Mouse (Mus musculus): Measurements from ENCODE around the gene Nt5c3.

- TF ChIP-seq POLR2A (IDR thresholded peaks at IDR 0.05; ENCODE audit: insufficient read depth, low read depth, low read length) (no peak), CTCF (IDR thresholded peaks at IDR 0.05; ENCODE audit: insufficient read depth, low read depth, low read length) (no peak)
Observed at GRCm38 (mm10) chr6:56835532-56835931, 88.2 kb downstream of the Nt5c3 start.

All from olfactory bulb, adult 2 months (tissue).